Mouse (Mus musculus) liver, adult 2 months (tissue): ENCODE results near the gene Iqcb1. TPM values are rescaled to one million over a fixed set of nuclear protein-coding genes. Genes with fewer than 3 reads are reported as not detected.
A peak's percentile ranks its signal among the peaks of the same experiment; 100 is the strongest.

Source experiments
- DNase-seq: peaks from one replicate; pipeline ENCODE4 v3.0.0-alpha.2; 2011; ENCODE audit warnings: low read depth, low spot score; ENCODE audit errors: extremely low read depth
- H3K27ac ChIP-seq: fragments of 200-500 bp; replicated peaks from 2 replicates; pipeline ENCODE4 v1.5.1; 2012; ENCODE audit warnings: low read depth, mild to moderate bottlenecking, control low read depth, inconsistent platforms, low read length; ENCODE audit not compliant: insufficient read depth
- H3K27me3 ChIP-seq: fragments of 200-500 bp; 2 replicates; pipeline ENCODE4 v1.6.1; 2012; ENCODE audit warnings: mild to moderate bottlenecking, moderate library complexity, low read length, inconsistent platforms; ENCODE audit not compliant: control insufficient read depth, insufficient read depth
- H3K36me3 ChIP-seq: fragments of 200-500 bp; 2 replicates; pipeline ENCODE4 v1.6.1; 2012; ENCODE audit warnings: low read length, inconsistent platforms; ENCODE audit not compliant: control insufficient read depth, insufficient read depth
- H3K4me1 ChIP-seq: fragments of 200-500 bp; 2 replicates; pipeline ENCODE4 v1.6.1; 2011; ENCODE audit warnings: low read length; ENCODE audit not compliant: control insufficient read depth, insufficient read depth
- H3K4me3 ChIP-seq: fragments of 200-500 bp; 2 replicates; pipeline ENCODE4 v1.5.1; 2011; ENCODE audit warnings: low read depth, mild to moderate bottlenecking, control low read depth, low read length, moderate library complexity; ENCODE audit not compliant: insufficient read depth
- H3K79me2 ChIP-seq: fragments of 200-500 bp; 2 replicates; pipeline ENCODE4 v1.6.1; 2012; ENCODE audit warnings: inconsistent platforms, mild to moderate bottlenecking, low read length, moderate library complexity; ENCODE audit not compliant: control insufficient read depth, insufficient read depth
- H3K9ac ChIP-seq: fragments of 200-500 bp; 2 replicates; pipeline ENCODE4 v1.6.1; 2012; ENCODE audit warnings: low read depth, mild to moderate bottlenecking, control low read depth, inconsistent platforms, low read length
- CTCF ChIP-seq: fragments of 200-500 bp; IDR thresholded peaks from 2 replicates; pipeline ENCODE4 v1.5.1; 2011; ENCODE audit warnings: low read depth, low read length, control low read depth
- POLR2A ChIP-seq: fragments of 200-500 bp; IDR thresholded peaks from 2 replicates; pipeline ENCODE4 v1.6.1; 2011; ENCODE audit warnings: low read length, control low read depth; ENCODE audit not compliant: insufficient read depth; ENCODE audit errors: extremely low read depth
- WGBS: fragments of 180-500 bp; shearing (Covaris S2); methylation state at CpG from one replicate; pipeline ENCODE4 v1.1.7; 2018; 5-methylcytosine and 5-hydroxymethylcytosine counted together
- polyA plus RNA-seq: library from polyadenylated mRNA; depleted of rRNA; stranded (reverse); fragments of >200 nt; gene quantifications from 2 replicates; pipeline ENCODE4 v1.2.3, GENCODE M21; 2012
- total RNA-seq: library from RNA; depleted of rRNA; stranded (reverse); fragments of >200 nt; gene quantifications from 2 replicates; pipeline ENCODE4 v1.2.3, GENCODE M21; 2014

Gene Iqcb1
- total and polyA plus RNA-seq, 2 experiments = 1.4 to 6.3 TPM

- no peaks in the 10 kb centered on the region for H3K36me3 ChIP-seq
- no peaks in the 10 kb centered on the region for H3K27me3 ChIP-seq
- TF ChIP-seq POLR2A (no peak), CTCF (no peak)
- no peak overlapping the region for H3K27ac ChIP-seq
- no peaks in the 10 kb centered on the region for H3K79me2 ChIP-seq
- 71% methylated on average over 2 of the region's 2 CpGs for WGBS
- no peak overlapping the region for H3K4me3 ChIP-seq
- H3K9ac ChIP-seq = no peak overlapping the region
- no peaks in the 10 kb centered on the region for H3K4me1 ChIP-seq
- no peak for DNase-seq
These were observed 33.2 kb upstream of the Iqcb1 start for GRCm38 (mm10) chr16:36794976-36795375.

- TF ChIP-seq POLR2A = no peak
- TF ChIP-seq CTCF = no peak
- WGBS = 73% methylated on average over 2 of the region's 2 CpGs
- no peak overlapping the region for H3K27ac ChIP-seq
These were observed 29.9 kb upstream of the Iqcb1 start for GRCm38 (mm10) chr16:36798334-36798733.

GRCm38 (mm10) chr16:36802361-36802760, 25.8 kb upstream of the Iqcb1 start:
- H3K4me3 ChIP-seq = no peak overlapping the region
- no peak for DNase-seq
- H3K36me3 ChIP-seq = no peaks in the 10 kb centered on the region
- 94% methylated on average over 3 of the region's 3 CpGs for WGBS
- H3K9ac ChIP-seq = no peak overlapping the region
- no peak overlapping the region for H3K27ac ChIP-seq
- H3K4me1 ChIP-seq = no peaks in the 10 kb centered on the region
- H3K79me2 ChIP-seq = no peaks in the 10 kb centered on the region
- peak; percentile 31; the same call in 1 of the 2 replicates for TF ChIP-seq CTCF
- TF ChIP-seq POLR2A = no peak
- no peaks in the 10 kb centered on the region for H3K27me3 ChIP-seq

More at GRCm38 (mm10) chr16:36798334-36798733, 29.9 kb upstream of the Iqcb1 start:
- Histone ChIP-seq H3K4me3 (no peak overlapping the region), H3K27me3 (no peaks in the 10 kb centered on the region), H3K9ac (no peak overlapping the region), H3K36me3 (no peaks in the 10 kb centered on the region), H3K79me2 (no peaks in the 10 kb centered on the region), H3K4me1 (no peaks in the 10 kb centered on the region)
- no peak for DNase-seq

- WGBS = 89% methylated on average over 3 of the region's 3 CpGs
- H3K27me3 ChIP-seq = no peaks in the 10 kb centered on the region
- DNase-seq = no peak
- no peak for TF ChIP-seq POLR2A
- TF ChIP-seq CTCF = no peak
- no peaks in the 10 kb centered on the region for H3K36me3 ChIP-seq
- no peak overlapping the region for H3K4me3 ChIP-seq
- no peaks in the 10 kb centered on the region for H3K79me2 ChIP-seq
- H3K9ac ChIP-seq = no peak overlapping the region
- no peak overlapping the region for H3K27ac ChIP-seq
- H3K4me1 ChIP-seq = no peaks in the 10 kb centered on the region
These were observed 19.6 kb upstream of the Iqcb1 start for GRCm38 (mm10) chr16:36808616-36809015.

- no peaks in the 10 kb centered on the region for H3K79me2 ChIP-seq
- no peak overlapping the region for H3K4me3 ChIP-seq
- 78% methylated on average over 3 of the region's 3 CpGs for WGBS
- DNase-seq = no peak
- H3K36me3 ChIP-seq = no peaks in the 10 kb centered on the region
- no peaks in the 10 kb centered on the region for H3K4me1 ChIP-seq
- H3K9ac ChIP-seq = no peak overlapping the region
- no peaks in the 10 kb centered on the region for H3K27me3 ChIP-seq
- no peak overlapping the region for H3K27ac ChIP-seq
- TF ChIP-seq CTCF (no peak), POLR2A (no peak)
These were observed 14.5 kb upstream of the Iqcb1 start for GRCm38 (mm10) chr16:36813680-36814079.

- Histone ChIP-seq H3K36me3 (no peaks in the 10 kb centered on the region), H3K27me3 (no peaks in the 10 kb centered on the region), H3K27ac (no peak overlapping the region), H3K79me2 (no peaks in the 10 kb centered on the region), H3K4me3 (no peak overlapping the region), H3K4me1 (no peaks in the 10 kb centered on the region), H3K9ac (no peak overlapping the region)
- TF ChIP-seq CTCF (no peak), POLR2A (no peak)
- DNase-seq = no peak
These were observed 11.3 kb upstream of the Iqcb1 start for GRCm38 (mm10) chr16:36816916-36817315.
